Mouse (Mus musculus) adrenal gland, postnatal 25 days (tissue): ENCODE measurements around the gene Nfs1. TPM values are rescaled to one million over a fixed set of nuclear protein-coding genes. Genes with fewer than 3 reads are reported as not detected.
"Not testable (repeated sequence)": the region's sequence is repeated elsewhere in the genome, so short reads cannot be mapped to it uniquely, and the experiment has no call there.

Experiments
- DNase-seq: peaks from one replicate; pipeline ENCODE4 v3.0.0; 2021; ENCODE audit warnings: mixed read lengths
- total RNA-seq: library from RNA; stranded (reverse); gene quantifications from 2 replicates; pipeline ENCODE4 v1.2.3, GENCODE M21; 2021

Gene Nfs1
- total RNA-seq, 1 experiment from 2014 or later, result 93.5 TPM

GRCm38 (mm10) chr2:156145486-156146130 lies 1.6 kb upstream of the Nfs1 start:
- no peak for DNase-seq

DNA sequence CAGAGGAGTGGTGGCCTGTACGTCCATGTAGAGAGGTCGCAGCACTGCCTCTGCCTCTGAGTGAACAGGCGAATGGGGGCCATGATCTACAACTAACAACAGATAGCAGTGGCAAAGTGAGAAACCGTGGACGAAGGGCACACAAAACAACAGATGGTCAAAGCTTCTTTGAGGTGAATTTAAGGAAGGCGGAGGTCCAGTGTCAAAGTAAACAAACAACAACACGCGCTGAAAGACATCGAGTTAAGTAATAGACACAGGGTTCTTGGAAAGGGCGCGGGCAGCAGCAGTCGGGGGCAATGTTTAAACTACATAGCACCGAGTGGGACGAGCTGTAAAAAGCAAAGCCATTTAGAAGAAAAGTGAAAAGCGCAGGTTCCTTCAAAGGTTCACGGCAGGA lies 619 bp downstream of the Nfs1 start:
- DNase-seq, result no peak

- no peak for DNase-seq
These were observed 1.2 kb downstream of the Nfs1 start for GRCm38 (mm10) chr2:156142820-156143219.

DNA sequence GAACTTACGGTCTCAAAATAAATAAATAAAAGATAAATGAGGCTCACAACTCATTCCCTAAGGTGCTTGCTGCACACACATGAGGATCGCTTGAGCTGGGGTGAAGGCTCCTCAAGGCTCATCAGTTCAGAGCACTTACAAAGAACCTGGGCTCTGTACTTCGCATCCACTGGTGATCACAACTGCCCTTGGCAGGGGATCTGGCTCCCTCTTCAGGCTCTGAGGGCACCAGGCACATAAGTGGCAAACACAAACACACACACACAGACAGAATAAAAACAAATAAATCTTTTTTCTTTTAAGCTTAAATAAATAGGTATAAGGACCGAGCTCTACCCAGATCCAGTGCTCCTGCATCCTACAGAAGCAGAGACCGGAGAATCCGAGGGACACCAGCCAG lies 8.3 kb downstream of the Nfs1 start:
- DNase-seq, result no peak

DNA sequence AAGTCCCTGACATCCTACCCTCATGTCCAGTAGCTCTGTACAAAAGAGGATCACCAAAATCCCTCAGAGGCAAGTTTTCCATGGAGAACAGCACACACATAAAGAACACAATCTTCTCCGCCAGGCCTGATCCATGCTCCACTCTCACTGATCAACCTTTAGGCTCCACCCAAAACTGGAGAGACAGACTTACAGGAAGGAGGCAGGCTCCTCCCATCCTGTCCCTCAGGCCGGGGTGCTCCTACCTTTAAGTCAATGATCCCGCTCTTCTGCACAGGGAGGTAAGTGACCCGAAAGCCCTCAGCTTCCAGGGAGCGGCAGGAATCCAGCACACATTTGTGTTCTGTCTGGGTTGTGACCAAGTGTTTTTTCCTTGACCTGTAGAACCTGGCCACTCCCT lies 9.8 kb downstream of the Nfs1 start:
- no peak for DNase-seq

DNA sequence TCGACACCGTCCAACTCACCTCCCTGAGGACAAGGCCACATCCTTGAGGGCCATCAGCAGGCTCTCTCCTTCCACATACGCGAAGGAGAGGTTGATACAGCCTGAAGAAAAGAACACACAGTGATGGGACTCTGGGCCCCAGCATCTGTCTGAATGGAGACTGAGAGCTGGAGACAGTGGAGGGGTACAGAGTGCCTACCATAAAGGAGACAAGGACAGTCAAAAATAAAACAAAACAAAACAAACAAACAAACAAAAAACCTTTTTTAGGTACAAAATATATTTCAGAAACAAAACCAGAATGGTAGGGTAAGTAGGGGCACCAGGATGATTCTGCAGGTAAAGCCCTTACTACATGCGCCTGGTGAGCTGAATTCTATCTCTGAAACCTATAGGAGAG lies 17.0 kb downstream of the Nfs1 start, which contains the start of gene Gm28036:
Gene Gm28036, minus strand, starts transcription at position 101 of the 400 bp plus-strand sequence.
- DNase-seq, result no peak

- DNase-seq, result no peak
These were observed 20.3 kb downstream of the Nfs1 start for GRCm38 (mm10) chr2:156123731-156124130.

DNA sequence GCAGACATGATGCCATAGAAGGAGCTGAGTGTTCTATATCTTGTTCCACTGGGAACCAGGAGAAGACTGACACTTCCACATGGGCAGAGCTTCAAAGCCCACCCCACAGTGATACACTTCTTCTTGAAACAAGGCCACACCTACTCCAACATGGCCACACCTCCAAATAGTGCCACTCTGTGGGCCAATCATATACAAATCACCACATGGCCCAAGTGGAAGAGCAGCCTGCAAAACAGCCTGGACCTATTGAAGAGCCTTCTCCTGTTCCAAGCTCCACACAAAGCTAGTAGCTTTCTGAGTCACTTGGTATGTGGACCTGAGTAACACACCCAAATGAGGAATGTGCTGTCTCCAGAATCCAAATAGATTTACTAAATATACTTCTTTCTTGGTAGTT lies 24.4 kb downstream of the Nfs1 start:
- no peak for DNase-seq

DNA sequence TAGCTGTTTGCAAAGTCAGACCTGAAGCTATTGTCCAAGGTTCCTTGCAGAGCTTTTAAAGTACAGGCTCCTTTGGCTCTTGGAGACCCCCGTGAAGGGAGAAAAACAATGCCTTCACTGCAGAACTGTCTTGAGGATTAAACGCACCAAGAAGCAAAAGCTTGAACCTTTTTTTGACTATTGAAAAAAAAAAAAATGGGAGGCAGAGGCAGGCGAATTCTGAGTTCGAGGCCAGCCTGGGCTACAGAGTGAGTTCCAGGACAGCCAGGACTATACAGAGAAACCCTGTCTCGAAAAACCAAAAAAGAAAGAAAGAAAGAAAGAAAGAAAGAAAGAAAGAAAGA lies 31.9 kb downstream of the Nfs1 start:
- DNase-seq, result not testable (repeated sequence)

DNA sequence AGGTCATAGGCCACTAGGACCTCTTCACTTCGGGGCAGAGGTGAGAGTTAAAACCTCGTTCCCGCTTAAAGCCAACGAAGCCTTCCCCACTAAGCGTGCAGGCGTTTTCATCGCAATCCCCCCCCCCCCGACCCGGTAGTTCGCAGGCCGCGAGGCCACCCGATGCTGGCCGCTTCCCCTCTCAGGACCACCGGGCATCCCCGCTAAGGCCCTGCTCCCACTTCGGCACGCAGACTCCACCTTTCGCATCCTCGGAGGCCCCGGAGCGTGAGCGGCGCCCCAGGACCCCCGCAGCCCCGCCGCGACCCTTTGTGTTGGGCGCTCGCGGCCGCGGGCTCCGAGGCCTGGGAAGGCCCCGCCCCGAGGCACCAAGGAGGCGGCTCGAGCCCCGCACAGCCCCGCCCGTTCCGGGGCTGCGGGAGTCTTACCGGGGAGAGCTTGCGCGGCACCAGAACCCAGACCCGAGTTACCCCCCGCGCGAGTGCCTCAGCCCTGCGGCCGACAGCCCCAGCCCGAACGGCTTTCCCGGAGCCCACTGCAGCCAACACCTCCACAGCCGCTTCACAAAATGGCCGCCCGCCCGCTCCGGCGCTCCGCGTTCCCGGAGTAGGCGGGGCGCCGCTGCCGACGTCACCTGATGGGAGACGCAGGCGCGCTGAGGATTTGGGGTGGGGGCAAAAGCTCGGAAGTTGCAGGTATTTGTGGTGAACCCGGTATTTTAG lies 32.5 kb downstream of the Nfs1 start, which contains the start of the genes Cpne1 and Rbm12:
Gene Cpne1, minus strand, starts transcription at position 608 of the 722 bp plus-strand sequence.
Gene Rbm12, minus strand, starts transcription at position 621 of the 722 bp plus-strand sequence.
- DNase-seq, result peak; percentile 94

GRCm38 (mm10) chr2:156110627-156111357 lies 33.2 kb downstream of the Nfs1 start:
- no peak for DNase-seq

- DNase-seq, result no peak
These were observed 52.1 kb downstream of the Nfs1 start for GRCm38 (mm10) chr2:156091926-156092325.

GRCm38 (mm10) chr2:156089799-156090198 lies 54.2 kb downstream of the Nfs1 start:
- DNase-seq, result no peak

- no peak for DNase-seq
These were observed 56.4 kb downstream of the Nfs1 start for GRCm38 (mm10) chr2:156087391-156088110.

DNA sequence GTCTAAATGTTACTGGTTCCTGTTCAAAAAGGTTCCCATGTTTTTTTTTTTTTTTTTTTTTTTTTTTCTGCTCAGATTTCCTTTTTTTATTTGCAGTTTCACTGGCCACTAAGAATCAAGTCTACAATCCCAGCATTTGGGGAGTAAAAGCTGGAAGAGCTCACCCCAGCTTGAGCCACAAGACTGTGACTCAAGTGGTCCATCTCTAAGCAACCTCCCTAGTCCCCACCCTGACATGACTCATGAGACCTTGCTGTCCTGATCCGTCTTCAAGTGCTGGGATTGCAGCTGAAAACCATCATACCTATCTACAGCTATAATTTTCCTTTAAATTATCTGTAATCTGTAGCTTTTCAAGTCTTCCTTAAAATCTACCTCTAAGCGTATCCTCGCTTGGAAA lies 59.4 kb downstream of the Nfs1 start:
- no peak for DNase-seq

DNA sequence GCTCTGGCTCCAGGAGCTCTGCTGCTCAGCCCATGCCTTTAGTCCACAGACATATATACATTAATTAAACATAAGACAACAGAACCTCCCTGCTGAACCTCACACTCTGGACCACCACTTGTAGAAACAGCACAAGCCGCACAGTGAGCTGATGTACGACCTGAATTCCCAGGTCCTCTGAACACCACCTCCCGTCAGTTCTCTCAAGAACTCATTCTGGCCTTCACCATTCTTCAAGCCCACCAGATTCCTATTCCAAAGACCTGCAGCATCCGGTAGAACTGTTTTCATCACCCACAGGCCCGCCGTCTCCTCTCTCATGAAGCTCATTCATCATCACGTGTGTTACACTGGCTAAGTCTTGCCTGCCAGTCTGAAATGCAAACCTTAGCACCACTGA lies 63.6 kb downstream of the Nfs1 start:
- no peak for DNase-seq

- no peak for DNase-seq
These were observed 64.3 kb downstream of the Nfs1 start for GRCm38 (mm10) chr2:156079674-156080073.

GRCm38 (mm10) chr2:156079183-156079560 lies 64.8 kb downstream of the Nfs1 start:
- peak; percentile 51 for DNase-seq

DNA sequence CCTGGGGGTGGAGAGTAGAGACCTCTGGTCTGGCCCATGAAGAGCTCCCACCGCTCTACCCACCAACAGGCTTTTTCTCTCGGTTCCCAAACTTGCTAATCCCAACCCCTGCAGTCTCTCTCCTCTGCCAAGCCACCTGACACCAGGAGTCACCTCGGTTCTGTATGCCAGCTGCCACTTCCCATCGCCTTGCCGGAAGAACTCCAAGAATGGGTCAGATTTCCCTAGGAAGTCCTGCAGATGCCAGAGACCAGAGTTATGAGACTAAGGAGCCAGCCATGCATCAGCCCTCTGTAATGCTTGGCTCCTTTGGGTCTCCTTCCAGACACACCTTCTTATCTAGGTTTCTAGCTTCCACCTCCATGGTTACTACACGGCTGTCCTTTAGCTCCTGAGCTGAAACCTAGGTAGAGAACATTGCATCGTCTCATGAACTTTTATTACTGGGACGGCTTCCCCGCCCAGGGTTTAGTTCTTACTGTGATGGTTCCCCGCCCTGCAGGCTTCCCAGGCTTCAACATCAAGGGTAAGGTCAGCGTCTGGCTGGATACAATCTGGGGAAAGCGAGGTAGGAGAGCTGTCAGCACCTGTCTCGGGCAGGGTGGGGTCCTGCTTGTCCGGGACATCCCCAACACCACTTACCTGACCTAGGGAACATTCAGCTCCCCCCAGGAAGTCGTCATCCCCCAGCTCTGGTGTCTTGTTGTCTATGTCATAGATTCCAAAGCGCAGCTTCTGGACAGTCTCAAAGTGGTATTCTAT lies 65.4 kb downstream of the Nfs1 start:
- DNase-seq, result no peak

DNA sequence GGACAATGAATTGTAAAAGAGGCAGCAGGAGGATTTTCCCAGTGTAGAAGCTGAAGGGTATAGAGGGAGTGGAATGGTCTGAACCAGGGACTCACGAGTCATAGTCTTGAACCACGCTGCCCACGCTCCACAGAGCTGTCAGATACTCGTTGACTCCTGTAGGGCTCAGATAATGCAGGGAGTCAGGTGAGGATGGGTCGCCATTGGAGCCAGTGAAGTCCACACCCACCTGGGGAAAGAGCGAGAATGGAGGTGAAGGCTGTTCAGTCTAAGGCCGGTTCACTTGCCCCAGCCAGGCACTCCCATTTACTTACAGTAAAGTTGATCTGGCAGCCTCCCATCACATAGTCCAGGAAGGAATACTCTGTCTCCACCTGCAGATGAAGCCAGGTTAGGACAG lies 66.5 kb downstream of the Nfs1 start:
- DNase-seq, result no peak

GRCm38 (mm10) chr2:156073725-156074124 lies 70.3 kb downstream of the Nfs1 start:
- no peak for DNase-seq
